Mouse (Mus musculus) kidney, embryonic 14.5 days (tissue): Measurements from ENCODE around the gene Agbl3. TPM values are rescaled to one million over a fixed set of nuclear protein-coding genes. Genes with fewer than 3 reads are reported as not detected.

ENCODE experiments used
- ATAC-seq: fragments of 200-750 bp; cut with Nextera tagmentation; 2 replicates; pipeline ENCODE4 v1.8.0; 2017; ENCODE audit warnings: moderate number of reproducible peaks, mild to moderate bottlenecking, moderate TSS enrichment, moderate library complexity; ENCODE audit not compliant: low FRiP score, low TSS enrichment
- H3K27ac ChIP-seq: fragments of 300-500 bp; sonication (generic); 2 replicates; pipeline ENCODE4 v1.5.1; 2014; ENCODE audit warnings: low read depth, mild to moderate bottlenecking, low read length, moderate library complexity, mixed read lengths
- H3K27me3 ChIP-seq: fragments of 300-500 bp; sonication (generic); 2 replicates; pipeline ENCODE4 v1.6.1; 2014; ENCODE audit warnings: mild to moderate bottlenecking, low read length; ENCODE audit not compliant: control insufficient read depth, insufficient read depth
- H3K36me3 ChIP-seq: fragments of 300-500 bp; sonication (generic); 2 replicates; pipeline ENCODE4 v1.6.1; 2014; ENCODE audit warnings: low read length, mixed read lengths; ENCODE audit not compliant: control insufficient read depth, insufficient read depth
- H3K4me1 ChIP-seq: fragments of 300-500 bp; sonication (generic); 2 replicates; pipeline ENCODE4 v1.6.1; 2014; ENCODE audit warnings: low read length, mixed read lengths; ENCODE audit not compliant: control insufficient read depth, insufficient read depth
- H3K4me2 ChIP-seq: fragments of 300-500 bp; sonication (generic); replicated peaks from 2 replicates; pipeline ENCODE4 v1.6.1; 2014; ENCODE audit warnings: low read depth, mild to moderate bottlenecking, low read length
- H3K4me3 ChIP-seq: fragments of 300-500 bp; sonication (generic); 2 replicates; pipeline ENCODE4 v1.5.1; 2014; ENCODE audit warnings: mild to moderate bottlenecking, low read length
- H3K9ac ChIP-seq: fragments of 300-500 bp; sonication (generic); 2 replicates; pipeline ENCODE4 v1.6.1; 2014; ENCODE audit warnings: low read depth, mild to moderate bottlenecking, low read length, moderate library complexity
- H3K9me3 ChIP-seq: fragments of 300-500 bp; sonication (generic); 2 replicates; pipeline ENCODE4 v1.6.1; 2016; ENCODE audit warnings: low read length; ENCODE audit not compliant: control insufficient read depth
- WGBS: fragments of 180-500 bp; shearing (Covaris S2); extraction: QIAGEN DNeasy Blood & Tissue Kit; methylation state at CpG from one replicate; pipeline ENCODE4 v1.1.7; 2014; 5-methylcytosine and 5-hydroxymethylcytosine counted together
- polyA plus RNA-seq: library from polyadenylated mRNA; unstranded; fragments of >200 nt; fragmentation: Nextera tagmentation; extraction: Ambion mirVana; gene quantifications from 2 replicates; pipeline ENCODE4 v1.2.1, GENCODE M21; 2014

Gene Agbl3
- polyA plus RNA-seq, 1 experiment from 2014 or later, result 6.2 TPM

- H3K9me3 ChIP-seq, result no peaks in the 10 kb centered on the region
- H3K4me3 ChIP-seq, result no peak overlapping the region
- H3K27me3 ChIP-seq, result no peaks in the 10 kb centered on the region
- ATAC-seq, result no peak
- no peaks in the 10 kb centered on the region for H3K4me1 ChIP-seq
- no peak overlapping the region for H3K9ac ChIP-seq
- 72% methylated on average over 5 of the region's 5 CpGs for WGBS
- no peak overlapping the region for H3K27ac ChIP-seq
- H3K4me2 ChIP-seq, result no peak overlapping the region
- H3K36me3 ChIP-seq, result peaks cover 64% of the 10 kb centered on the region
These were observed 123.2 kb downstream of the Agbl3 start for GRCm38 (mm10) chr6:34903441-34903840.

DNA sequence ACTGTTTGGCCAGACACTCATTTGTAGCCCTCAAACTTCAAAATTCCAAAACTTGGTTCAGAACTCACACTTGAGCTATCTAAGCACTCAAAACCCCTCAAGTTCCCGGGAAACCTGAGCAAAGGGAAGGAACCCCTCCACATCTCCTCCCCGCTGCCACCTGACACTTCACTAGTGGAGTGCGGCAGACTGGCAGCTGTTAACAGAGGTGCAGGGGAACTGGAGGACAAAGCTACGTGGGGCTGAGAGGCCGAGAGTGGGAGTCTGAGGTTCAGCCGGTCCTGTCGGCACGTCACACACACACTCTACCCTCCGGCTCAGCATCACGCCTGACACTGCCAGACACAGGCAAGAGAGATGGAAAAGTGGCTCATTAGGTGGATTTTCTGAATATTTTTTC lies 123.6 kb downstream of the Agbl3 start:
- no peak for ATAC-seq
- Histone ChIP-seq H3K27ac (no peak overlapping the region), H3K9ac (no peak overlapping the region), H3K9me3 (no peaks in the 10 kb centered on the region), H3K36me3 (peaks cover 63% of the 10 kb centered on the region), H3K4me1 (no peaks in the 10 kb centered on the region; the same call in 1 of the 2 replicates), H3K4me2 (no peak overlapping the region), H3K4me3 (no peak overlapping the region), H3K27me3 (no peaks in the 10 kb centered on the region)
- WGBS, result 37% methylated on average over 10 of the region's 10 CpGs

- ATAC-seq, result no peak
- H3K4me1 ChIP-seq, result no peaks in the 10 kb centered on the region; the same call in 1 of the 2 replicates
- H3K4me3 ChIP-seq, result no peak overlapping the region
- no peak overlapping the region for H3K27ac ChIP-seq
- peaks cover 59% of the 10 kb centered on the region for H3K36me3 ChIP-seq
- H3K4me2 ChIP-seq, result no peak overlapping the region
- no peak overlapping the region for H3K9ac ChIP-seq
- 73% methylated on average over 6 of the region's 6 CpGs for WGBS
- H3K9me3 ChIP-seq, result no peaks in the 10 kb centered on the region
- no peaks in the 10 kb centered on the region for H3K27me3 ChIP-seq
These were observed 124.1 kb downstream of the Agbl3 start for GRCm38 (mm10) chr6:34904361-34904760.

GRCm38 (mm10) chr6:34906125-34906524 lies 125.9 kb downstream of the Agbl3 start:
- Histone ChIP-seq H3K4me1 (peaks cover 6% of the 10 kb centered on the region; the same call in 1 of the 2 replicates), H3K9me3 (no peaks in the 10 kb centered on the region), H3K4me2 (no peak overlapping the region), H3K9ac (no peak overlapping the region), H3K36me3 (peaks cover 45% of the 10 kb centered on the region), H3K4me3 (no peak overlapping the region), H3K27me3 (no peaks in the 10 kb centered on the region), H3K27ac (no peak overlapping the region)
- no peak for ATAC-seq
- 79% methylated on average over 2 of the region's 2 CpGs for WGBS

DNA sequence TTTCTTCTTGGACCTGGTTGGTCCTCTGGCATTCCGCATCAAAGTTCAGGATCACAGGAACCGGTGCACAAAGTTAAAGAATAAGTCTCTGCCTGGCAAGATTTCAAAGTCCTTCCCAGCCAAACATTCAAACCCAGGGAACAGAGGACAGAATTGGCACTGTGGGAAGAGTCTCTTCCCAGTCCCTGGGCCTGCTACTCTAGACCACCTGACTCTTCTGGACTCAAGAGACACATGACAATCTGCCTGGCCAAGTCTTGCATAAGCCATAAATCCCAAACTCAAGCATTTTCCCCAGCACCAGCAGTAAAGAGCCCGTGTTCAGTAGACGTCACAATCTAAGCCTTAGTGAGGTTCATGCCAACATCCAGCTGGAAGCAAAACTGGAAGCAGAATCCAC lies 126.4 kb downstream of the Agbl3 start:
- Histone ChIP-seq H3K27ac (no peak overlapping the region), H3K4me2 (no peak overlapping the region), H3K9ac (no peak overlapping the region), H3K4me1 (peaks cover 6% of the 10 kb centered on the region; the same call in 1 of the 2 replicates), H3K27me3 (no peaks in the 10 kb centered on the region), H3K9me3 (no peaks in the 10 kb centered on the region), H3K36me3 (peaks cover 40% of the 10 kb centered on the region; the same call in 1 of the 2 replicates), H3K4me3 (no peak overlapping the region)
- WGBS, result 80% methylated on average over 4 of the region's 4 CpGs
- ATAC-seq, result no peak

- no peak overlapping the region for H3K4me2 ChIP-seq
- no peak overlapping the region for H3K9ac ChIP-seq
- no peaks in the 10 kb centered on the region for H3K27me3 ChIP-seq
- H3K9me3 ChIP-seq, result no peaks in the 10 kb centered on the region
- ATAC-seq, result no peak
- H3K36me3 ChIP-seq, result peaks cover 35% of the 10 kb centered on the region; the same call in 1 of the 2 replicates
- no peak overlapping the region for H3K27ac ChIP-seq
- 77% methylated on average over 2 of the region's 2 CpGs for WGBS
- no peak overlapping the region for H3K4me3 ChIP-seq
- H3K4me1 ChIP-seq, result peaks cover 6% of the 10 kb centered on the region; the same call in 1 of the 2 replicates
These were observed 126.9 kb downstream of the Agbl3 start for GRCm38 (mm10) chr6:34907121-34907614.

GRCm38 (mm10) chr6:34907696-34908260 lies 127.5 kb downstream of the Agbl3 start:
- H3K27ac ChIP-seq, result no peak overlapping the region
- no peaks in the 10 kb centered on the region for H3K27me3 ChIP-seq
- ATAC-seq, result no peak
- H3K9ac ChIP-seq, result no peak overlapping the region
- H3K4me2 ChIP-seq, result no peak overlapping the region
- H3K9me3 ChIP-seq, result no peaks in the 10 kb centered on the region
- peaks cover 6% of the 10 kb centered on the region; the same call in 1 of the 2 replicates for H3K4me1 ChIP-seq
- peaks cover 30% of the 10 kb centered on the region; the same call in 1 of the 2 replicates for H3K36me3 ChIP-seq
- WGBS, result 83% methylated on average over 18 of the region's 18 CpGs
- H3K4me3 ChIP-seq, result no peak overlapping the region

Other genes with a start within 250 kb of the Agbl3 start
- gene Cald1, start 181.9 kb upstream of the Agbl3 start, polyA plus RNA-seq, result 165 and 193 TPM in 2 replicates
- 0.64 and 1.0 TPM in 2 replicates for gene Tmem140, start 82.7 kb downstream of the Agbl3 start, polyA plus RNA-seq
- 13.1 and 14.2 TPM in 2 replicates for gene Cyren, start 97.6 kb downstream of the Agbl3 start, polyA plus RNA-seq
- 7.3 and 11.0 TPM in 2 replicates for gene Wdr91, start 130.4 kb downstream of the Agbl3 start, polyA plus RNA-seq
- gene Stra8, start 139.7 kb downstream of the Agbl3 start, polyA plus RNA-seq, result not detected in 2 replicates
- 0.44 and 0.61 TPM in 2 replicates for gene Slc23a4, start 208.0 kb downstream of the Agbl3 start, polyA plus RNA-seq